Mouse (Mus musculus) heart, postnatal 0 days (tissue): ENCODE measurements around the gene Nmb. TPM values are rescaled to one million over a fixed set of nuclear protein-coding genes. Genes with fewer than 3 reads are reported as not detected.
A peak's percentile ranks its signal among the peaks of the same experiment; 100 is the strongest.

Experiments used
- ATAC-seq: fragments of 200-750 bp; cut with Nextera tagmentation; 2 replicates; pipeline ENCODE4 v1.8.0; 2017; ENCODE audit warnings: low read depth, moderate number of reproducible peaks, moderate library complexity; ENCODE audit not compliant: insufficient read depth
- DNase-seq: peaks from one replicate; pipeline ENCODE4 v3.0.0-alpha.2; 2016; ENCODE audit warnings: low spot score
- H3K27ac ChIP-seq: fragments of 300-500 bp; sonication (generic); 2 replicates; pipeline ENCODE4 v1.5.1; 2014; ENCODE audit warnings: low read depth, mild to moderate bottlenecking
- H3K27me3 ChIP-seq: fragments of 300-500 bp; sonication (generic); 2 replicates; pipeline ENCODE4 v1.6.1; 2014; ENCODE audit warnings: low read length, mixed read lengths; ENCODE audit not compliant: control insufficient read depth, insufficient read depth
- H3K36me3 ChIP-seq: fragments of 300-500 bp; sonication (generic); replicated peaks from 2 replicates; pipeline ENCODE4 v1.6.1; 2014; ENCODE audit warnings: low read length, mixed read lengths; ENCODE audit not compliant: control insufficient read depth, insufficient read depth
- H3K4me1 ChIP-seq: fragments of 300-500 bp; sonication (generic); 2 replicates; pipeline ENCODE4 v1.6.1; 2014; ENCODE audit warnings: antibody characterized with exemption; ENCODE audit not compliant: control insufficient read depth, insufficient read depth
- H3K4me2 ChIP-seq: fragments of 300-500 bp; sonication (generic); 2 replicates; pipeline ENCODE4 v1.6.1; 2014; ENCODE audit warnings: low read depth, mild to moderate bottlenecking, low read length, moderate library complexity
- H3K4me3 ChIP-seq: fragments of 300-500 bp; sonication (generic); 2 replicates; pipeline ENCODE4 v1.5.1; 2014; ENCODE audit warnings: low read depth, low read length
- H3K9ac ChIP-seq: fragments of 300-500 bp; sonication (generic); replicated peaks from 2 replicates; pipeline ENCODE4 v1.6.1; 2014; ENCODE audit warnings: low read depth, low read length, mixed read lengths
- H3K9me3 ChIP-seq: fragments of 300-500 bp; sonication (generic); replicated peaks from 2 replicates; pipeline ENCODE4 v1.6.1; 2016; ENCODE audit warnings: low read length; ENCODE audit not compliant: control insufficient read depth
- CTCF ChIP-seq: IDR thresholded peaks from 2 replicates; pipeline ENCODE4 v1.5.1; 2016; ENCODE audit warnings: antibody characterized with exemption, control low read depth, low read depth
- EP300 ChIP-seq: IDR thresholded peaks from 2 replicates; pipeline ENCODE4 v1.6.1; 2016; ENCODE audit warnings: antibody characterized with exemption, low read depth
- WGBS: fragments of 180-500 bp; shearing (Covaris S2); extraction: QIAGEN DNeasy Blood & Tissue Kit; methylation state at CpG from one replicate; pipeline ENCODE4 v1.1.7; 2014; 5-methylcytosine and 5-hydroxymethylcytosine counted together
- polyA plus RNA-seq: library from polyadenylated mRNA; unstranded; fragments of >200 nt; fragmentation: Nextera tagmentation; extraction: Ambion mirVana; gene quantifications from 2 replicates; pipeline ENCODE4 v1.2.1, GENCODE M21; 2015
- total RNA-seq: library from RNA; depleted of rRNA; stranded (reverse); fragments of >200 nt; gene quantifications from 2 replicates; pipeline ENCODE4 v1.2.3, GENCODE M21; 2014; ENCODE audit warnings: low replicate concordance

The Nmb gene
- total and polyA plus RNA-seq, 2 experiments from 2014 or later = 4.4 to 5.5 TPM

DNA sequence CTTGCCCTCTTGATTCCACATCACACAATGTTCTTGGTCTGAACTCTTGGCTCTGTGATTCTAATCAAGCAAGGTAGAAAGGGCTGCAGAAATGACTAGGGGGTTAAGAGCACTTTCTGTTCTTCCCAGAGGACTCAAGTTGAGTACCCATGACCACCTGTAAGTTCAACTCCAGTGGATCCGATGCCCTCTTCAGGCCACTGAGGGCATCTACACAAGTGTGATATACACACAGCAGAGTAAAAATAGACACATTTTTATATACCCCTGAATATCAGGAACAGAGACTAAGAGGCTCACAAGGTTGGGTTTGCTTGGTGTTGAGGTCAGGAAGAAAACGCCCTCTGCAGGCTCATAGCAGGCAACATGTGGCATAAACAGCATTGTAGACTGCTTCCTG is 31.2 kb downstream of the Nmb start:
- no peaks in the 10 kb centered on the region for H3K4me1 ChIP-seq
- no peaks in the 10 kb centered on the region for H3K27me3 ChIP-seq
- no peak overlapping the region for H3K9ac ChIP-seq
- 96% methylated on average over 2 of the region's 2 CpGs for WGBS
- no peak overlapping the region for H3K4me3 ChIP-seq
- no peak overlapping the region for H3K4me2 ChIP-seq
- peaks cover 75% of the 10 kb centered on the region for H3K36me3 ChIP-seq
- no peaks in the 10 kb centered on the region for H3K9me3 ChIP-seq
- H3K27ac ChIP-seq = no peak overlapping the region
- ATAC-seq (no peak), DNase-seq (no peak)
- TF ChIP-seq CTCF (no peak), EP300 (no peak)

DNA sequence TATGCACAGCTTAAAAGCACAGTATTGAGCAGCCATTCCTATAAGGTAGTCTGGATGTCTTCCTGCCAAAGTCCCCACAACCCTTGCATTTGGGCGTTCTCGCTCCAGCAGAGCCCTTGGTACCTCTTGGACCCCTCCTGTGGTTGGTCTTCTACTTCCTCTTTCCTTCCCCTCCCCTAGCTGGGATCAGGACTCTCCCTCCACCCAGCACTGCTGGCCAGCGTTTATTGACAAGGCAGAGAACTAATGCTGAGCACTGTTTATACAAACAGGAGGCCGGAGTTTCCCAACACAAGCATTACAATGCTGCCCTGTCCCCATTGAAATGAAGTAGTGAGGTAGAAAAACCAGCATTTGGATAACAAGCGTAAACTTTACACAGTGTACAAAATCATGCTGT is 31.8 kb downstream of the Nmb start:
- no peak overlapping the region for H3K9ac ChIP-seq
- H3K27ac ChIP-seq = no peak overlapping the region
- no peaks in the 10 kb centered on the region for H3K4me1 ChIP-seq
- H3K9me3 ChIP-seq = no peaks in the 10 kb centered on the region
- H3K4me3 ChIP-seq = no peak overlapping the region
- no peak overlapping the region for H3K4me2 ChIP-seq
- WGBS = 89% methylated on average over 5 of the region's 5 CpGs
- TF ChIP-seq CTCF = no peak
- no peak for TF ChIP-seq EP300
- H3K36me3 ChIP-seq = peaks cover 81% of the 10 kb centered on the region
- no peaks in the 10 kb centered on the region for H3K27me3 ChIP-seq
- no peak for DNase-seq
- no peak for ATAC-seq

GRCm38 (mm10) chr7:80868686-80869085 is 36.2 kb downstream of the Nmb start:
- Histone ChIP-seq H3K27me3 (no peaks in the 10 kb centered on the region), H3K9me3 (no peaks in the 10 kb centered on the region), H3K9ac (no peak overlapping the region), H3K4me3 (no peak overlapping the region), H3K4me2 (no peak overlapping the region), H3K27ac (no peak overlapping the region), H3K36me3 (peaks cover 78% of the 10 kb centered on the region), H3K4me1 (peaks cover 20% of the 10 kb centered on the region)
- no peak for DNase-seq
- TF ChIP-seq EP300 (no peak), CTCF (no peak)
- 75% methylated on average over 2 of the region's 2 CpGs for WGBS
- no peak for ATAC-seq

DNA sequence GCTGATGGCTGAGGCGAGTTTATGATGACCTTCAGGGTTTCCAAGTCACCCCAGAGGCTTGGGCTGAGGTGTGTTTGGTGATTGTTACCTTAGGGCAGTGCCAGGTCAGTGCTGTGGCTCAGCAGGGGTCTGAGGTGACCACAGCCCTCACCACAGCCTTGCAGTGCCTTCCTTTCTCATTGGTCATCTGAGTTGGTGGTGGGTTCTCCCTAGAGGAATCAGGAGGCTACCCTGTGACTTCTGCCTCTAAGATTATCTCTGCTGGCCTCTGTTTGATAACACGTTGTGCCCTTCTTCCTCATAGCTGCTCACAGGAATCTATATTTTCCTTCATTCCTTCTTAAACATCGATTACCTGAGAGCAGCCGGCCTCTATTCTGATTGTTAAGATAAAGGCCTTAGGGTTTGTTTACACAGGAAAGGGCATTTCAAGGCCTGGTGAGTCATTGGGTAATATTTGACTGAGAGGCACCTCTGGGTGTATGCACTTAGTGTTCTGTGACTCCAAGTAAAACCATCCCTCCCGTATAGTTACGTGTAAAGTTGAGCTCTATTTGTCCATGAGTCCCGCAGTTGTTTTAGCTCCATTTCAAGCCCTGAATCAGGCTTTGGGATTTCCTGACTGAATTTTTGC is 38.2 kb downstream of the Nmb start:
- TF ChIP-seq CTCF (no peak), EP300 (no peak)
- no peak for DNase-seq
- 73% methylated on average over 7 of the region's 7 CpGs for WGBS
- H3K4me3 ChIP-seq = no peak overlapping the region
- ATAC-seq = no peak
- no peaks in the 10 kb centered on the region for H3K27me3 ChIP-seq
- H3K4me1 ChIP-seq = peaks cover 29% of the 10 kb centered on the region
- no peak overlapping the region for H3K9ac ChIP-seq
- no peaks in the 10 kb centered on the region for H3K9me3 ChIP-seq
- H3K4me2 ChIP-seq = no peak overlapping the region
- peaks cover 70% of the 10 kb centered on the region for H3K36me3 ChIP-seq
- no peak overlapping the region for H3K27ac ChIP-seq

DNA sequence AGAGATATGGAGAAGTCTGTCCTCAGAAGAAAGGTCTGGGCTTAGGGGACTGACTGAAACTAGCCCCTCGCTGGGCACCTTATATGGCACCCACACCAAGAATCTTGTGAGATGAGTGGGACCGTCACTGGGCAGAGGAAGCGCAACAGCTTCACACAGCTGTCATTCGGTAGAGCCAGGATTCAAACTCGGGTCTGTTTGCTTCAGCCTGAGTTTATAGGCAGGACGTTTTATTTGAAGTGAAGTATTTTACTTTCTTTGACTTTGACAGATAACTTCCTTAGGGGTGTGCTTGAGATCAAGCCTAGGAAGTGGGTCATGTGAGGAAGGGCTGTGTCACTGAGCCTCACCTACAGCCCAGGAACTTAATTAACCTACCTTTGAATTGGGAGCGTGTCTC is 39.4 kb downstream of the Nmb start:
- H3K9me3 ChIP-seq = no peaks in the 10 kb centered on the region
- H3K4me3 ChIP-seq = no peak overlapping the region
- ATAC-seq (no peak), DNase-seq (no peak)
- H3K36me3 ChIP-seq = peaks cover 64% of the 10 kb centered on the region
- peak overlapping the region; percentile 30; the same call in 1 of the 2 replicates for H3K4me2 ChIP-seq
- WGBS = 83% methylated on average over 7 of the region's 7 CpGs
- peak overlapping the region; percentile 90 for H3K27ac ChIP-seq
- no peaks in the 10 kb centered on the region for H3K27me3 ChIP-seq
- H3K4me1 ChIP-seq = peaks cover 32% of the 10 kb centered on the region
- TF ChIP-seq CTCF = no peak
- no peak for TF ChIP-seq EP300
- no peak overlapping the region for H3K9ac ChIP-seq

- TF ChIP-seq CTCF (no peak), EP300 (no peak)
- H3K4me1 ChIP-seq = peaks cover 32% of the 10 kb centered on the region
- H3K9me3 ChIP-seq = no peaks in the 10 kb centered on the region
- ATAC-seq (peak; percentile 12; the same call in 1 of the 2 replicates), DNase-seq (peak; percentile 72)
- H3K4me3 ChIP-seq = no peak overlapping the region
- 0 out of 2 replicates have a peak overlapping the region, but pooled peaks have one; percentile 39 for H3K9ac ChIP-seq
- 36% methylated on average over 8 of the region's 8 CpGs for WGBS
- H3K27ac ChIP-seq = peak overlapping the region; percentile 90
- H3K4me2 ChIP-seq = peak overlapping the region; percentile 30; the same call in 1 of the 2 replicates
- peaks cover 58% of the 10 kb centered on the region for H3K36me3 ChIP-seq
- no peaks in the 10 kb centered on the region for H3K27me3 ChIP-seq
Observed at GRCm38 (mm10) chr7:80864831-80865230, 40.0 kb downstream of the Nmb start.
